Mouse (Mus musculus): Measurements from ENCODE around the gene Nutf2-ps1. TPM values are rescaled to one million over a fixed set of nuclear protein-coding genes. Genes with fewer than 3 reads are reported as not detected.
A peak's percentile ranks its signal among the peaks of the same experiment; 100 is the strongest.

The Nutf2-ps1 gene
- polyA plus RNA-seq, 1 experiment from 2014 or later, result 123 TPM

- ChIA-PET CTCF (interaction anchor here (0.7 to 1.7 kb wide), 10 partner anchors 15 to 186 kb away, joined by 3 to 8 read pairs (median 3); no protein-coding TSS in a partner anchor), POLR2A (interaction anchor here (1.3 to 1.5 kb wide), 2 partner anchors 185 to 187 kb away, joined by 3 to 4 read pairs; no protein-coding TSS in a partner anchor)
- no peaks in the 10 kb centered on the region for H3K27me3 ChIP-seq
- in situ Hi-C loops (cut with MboI; ENCODE audit: low pct_unique_long_range_greater_than_20kb), result loop anchor here (10.0 kb wide), 1 partner anchor 334 kb away; no protein-coding TSS in a partner anchor
- TF ChIP-seq CTCF (IDR thresholded peaks at IDR 0.05), result peak; percentile 89
- no peak for DNase-seq (ENCODE audit: low read depth, low spot score)
- ATAC-seq, result no peak
Observed at GRCm38 (mm10) chr19:53578597-53579252, 10.1 kb downstream of the Nutf2-ps1 start.

- CTCF ChIA-PET, result interaction anchor here (0.9 to 2.9 kb wide), 5 partner anchors 14 to 183 kb away, joined by 3 to 11 read pairs (median 5); partner anchors contain the start of gene Dusp5
- ATAC-seq (no peak), DNase-seq (ENCODE audit: low read depth, low spot score) (no peak)
- no peaks in the 10 kb centered on the region for H3K27me3 ChIP-seq
- TF ChIP-seq CTCF (IDR thresholded peaks at IDR 0.05), result no peak
- POLR2A ChIA-PET, result interaction anchor here (1.5 kb wide), 1 partner anchor 183 kb away, joined by 4 read pairs; no protein-coding TSS in a partner anchor
- in situ Hi-C loops (cut with MboI; ENCODE audit: low pct_unique_long_range_greater_than_20kb), result loop anchor here (10.0 kb wide), 1 partner anchor 332 kb away; no protein-coding TSS in a partner anchor
Observed at GRCm38 (mm10) chr19:53577025-53577800, 11.7 kb downstream of the Nutf2-ps1 start.

GRCm38 (mm10) chr19:53576061-53576460 is 12.8 kb downstream of the Nutf2-ps1 start:
- no peak for DNase-seq (ENCODE audit: low read depth, low spot score)
- ATAC-seq, result no peak
- in situ Hi-C loops (cut with MboI; ENCODE audit: low pct_unique_long_range_greater_than_20kb), result loop anchor here (10.0 kb wide), 1 partner anchor 331 kb away; no protein-coding TSS in a partner anchor
- POLR2A ChIA-PET, result interaction anchor here (0.6 to 0.7 kb wide), 2 partner anchors 152 to 186 kb away, joined by 3 read pairs; no protein-coding TSS in a partner anchor
- H3K27me3 ChIP-seq, result no peaks in the 10 kb centered on the region
- no peak for TF ChIP-seq CTCF (IDR thresholded peaks at IDR 0.05)
- CTCF ChIA-PET, result interaction anchor here (2.9 kb wide), 2 partner anchors 175 to 182 kb away, joined by 9 to 11 read pairs; no protein-coding TSS in a partner anchor

- ATAC-seq (no peak), DNase-seq (ENCODE audit: low read depth, low spot score) (no peak)
- POLR2A ChIA-PET, result interaction anchor here (0.7 kb wide), 1 partner anchor 151 kb away, joined by 3 read pairs; no protein-coding TSS in a partner anchor
- CTCF ChIA-PET, result interaction anchor here (2.9 kb wide), 2 partner anchors 175 to 181 kb away, joined by 9 to 11 read pairs; no protein-coding TSS in a partner anchor
- in situ Hi-C loops (cut with MboI; ENCODE audit: low pct_unique_long_range_greater_than_20kb), result loop anchor here (10.0 kb wide), 1 partner anchor 331 kb away; no protein-coding TSS in a partner anchor
- H3K27me3 ChIP-seq, result no peaks in the 10 kb centered on the region
- TF ChIP-seq CTCF (IDR thresholded peaks at IDR 0.05), result no peak
Observed at GRCm38 (mm10) chr19:53575296-53576010, 13.4 kb downstream of the Nutf2-ps1 start.

GRCm38 (mm10) chr19:53574546-53574945 is 14.3 kb downstream of the Nutf2-ps1 start:
- TF ChIP-seq CTCF (IDR thresholded peaks at IDR 0.05), result no peak
- in situ Hi-C loops (cut with MboI; ENCODE audit: low pct_unique_long_range_greater_than_20kb), result loop anchor here (10.0 kb wide), 1 partner anchor 330 kb away; no protein-coding TSS in a partner anchor
- no peaks in the 10 kb centered on the region for H3K27me3 ChIP-seq
- CTCF ChIA-PET, result interaction anchor here (1.4 to 2.9 kb wide), 4 partner anchors 16 to 180 kb away, joined by 3 to 11 read pairs (median 8); no protein-coding TSS in a partner anchor
- DNase-seq (ENCODE audit: low read depth, low spot score), result no peak
- ATAC-seq, result no peak
- POLR2A ChIA-PET, result no interaction called here

GRCm38 (mm10) chr19:53574131-53574530 is 14.7 kb downstream of the Nutf2-ps1 start:
- TF ChIP-seq CTCF (IDR thresholded peaks at IDR 0.05), result no peak
- no peaks in the 10 kb centered on the region for H3K27me3 ChIP-seq
- CTCF ChIA-PET, result interaction anchor here (1.0 to 1.4 kb wide), 3 partner anchors 15 to 180 kb away, joined by 3 to 6 read pairs (median 4); no protein-coding TSS in a partner anchor
- in situ Hi-C loops (cut with MboI; ENCODE audit: low pct_unique_long_range_greater_than_20kb), result loop anchor here (10.0 kb wide), 1 partner anchor 329 kb away; no protein-coding TSS in a partner anchor
- ATAC-seq (no peak), DNase-seq (ENCODE audit: low read depth, low spot score) (no peak)
- POLR2A ChIA-PET, result no interaction called here

- no peak for TF ChIP-seq CTCF (IDR thresholded peaks at IDR 0.05)
- CTCF ChIA-PET, result interaction anchor here (1.0 to 1.4 kb wide), 2 partner anchors 153 to 179 kb away, joined by 4 to 6 read pairs; no protein-coding TSS in a partner anchor
- DNase-seq (ENCODE audit: low read depth, low spot score) (no peak), ATAC-seq (no peak)
- no peaks in the 10 kb centered on the region for H3K27me3 ChIP-seq
- POLR2A ChIA-PET, result interaction anchor here (0.5 kb wide), 1 partner anchor 262 kb away, joined by 7 read pairs; no protein-coding TSS in a partner anchor
- in situ Hi-C loops (cut with MboI; ENCODE audit: low pct_unique_long_range_greater_than_20kb), result loop anchor here (10.0 kb wide), 1 partner anchor 328 kb away; no protein-coding TSS in a partner anchor
Observed at GRCm38 (mm10) chr19:53573151-53573550, 15.7 kb downstream of the Nutf2-ps1 start.

- ATAC-seq (no peak), DNase-seq (ENCODE audit: low read depth, low spot score) (no peak)
- no peak for TF ChIP-seq CTCF (IDR thresholded peaks at IDR 0.05)
- POLR2A ChIA-PET, result interaction anchor here (0.5 kb wide), 1 partner anchor 261 kb away, joined by 7 read pairs; no protein-coding TSS in a partner anchor
- in situ Hi-C loops (cut with MboI; ENCODE audit: low pct_unique_long_range_greater_than_20kb), result loop anchor here (10.0 kb wide), 1 partner anchor 328 kb away; no protein-coding TSS in a partner anchor
- CTCF ChIA-PET, result no interaction called here
- H3K27me3 ChIP-seq, result no peaks in the 10 kb centered on the region
Observed at GRCm38 (mm10) chr19:53572607-53573006, 16.3 kb downstream of the Nutf2-ps1 start.
